Mouse (Mus musculus): ENCODE measurements around the gene Zscan25.
"Not testable (repeated sequence)": the region's sequence is repeated elsewhere in the genome, so short reads cannot be mapped to it uniquely, and the experiment has no call there.

Gene Zscan25

DNA sequence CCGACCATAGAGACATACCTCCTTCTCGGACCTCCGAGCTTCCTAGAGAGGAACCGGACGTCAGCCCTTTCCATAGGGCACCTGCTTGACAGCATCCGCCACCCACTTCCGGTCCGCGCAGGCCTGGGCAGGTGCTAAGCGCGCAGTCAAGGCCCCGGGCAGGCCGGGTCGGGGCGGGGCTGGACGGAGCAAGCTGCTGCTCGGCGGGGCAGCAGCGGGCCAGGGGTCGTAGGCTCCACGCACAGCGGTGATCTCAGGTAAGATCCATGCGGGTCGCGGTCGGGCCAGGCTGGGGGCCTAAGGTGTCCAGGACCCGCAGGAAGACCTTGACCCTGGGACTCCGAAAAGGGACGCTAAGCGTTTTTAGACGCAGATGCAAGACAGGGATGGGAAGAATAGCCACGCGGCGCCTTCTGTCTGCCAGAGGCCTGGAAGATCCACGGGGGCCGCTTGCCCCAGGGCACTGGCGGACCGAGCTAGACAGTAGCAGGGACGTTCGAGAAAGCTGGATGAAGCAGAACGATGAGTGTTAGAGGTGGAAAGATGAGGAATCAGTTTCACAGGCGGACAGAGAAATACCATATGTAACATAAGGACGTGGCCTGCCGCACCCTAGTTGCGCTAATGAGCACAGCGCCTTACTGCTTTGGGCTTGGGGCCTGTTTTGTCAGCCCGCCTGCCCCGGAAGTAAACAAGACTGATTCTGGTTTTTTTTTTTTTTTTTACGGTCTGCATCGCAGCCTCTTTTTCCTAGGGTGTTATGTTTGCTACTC, at the start of gene Zscan25:
Zscan25 (plus strand) TSS at position 130 of the 773 bp plus-strand sequence.
- DNase-seq (ENCODE audit: low spot score in 2 of 2) = peak; percentile 90

- DNase-seq (ENCODE audit: low spot score in 2 of 2) = no peak
Observed at GRCm38 (mm10) chr5:145230641-145231040, 49.7 kb upstream of the Zscan25 start.

- peak; percentile 96 to 98 for DNase-seq (ENCODE audit: low spot score in 2 of 2)
Observed at GRCm38 (mm10) chr5:145231367-145231871, 48.9 kb upstream of the Zscan25 start, which contains the start of gene Zfp655. Gene Zfp655, plus strand, starts transcription at chr5:145231715.

- no peak for DNase-seq (ENCODE audit: low spot score in 2 of 2)
Observed at GRCm38 (mm10) chr5:145231893-145232411, 48.3 kb upstream of the Zscan25 start.

- no peak for DNase-seq (ENCODE audit: low spot score in 2 of 2)
Observed at GRCm38 (mm10) chr5:145234636-145235035, 45.7 kb upstream of the Zscan25 start.

- no peak for DNase-seq (ENCODE audit: low spot score in 2 of 2)
Observed at GRCm38 (mm10) chr5:145249520-145249919, 30.8 kb upstream of the Zscan25 start.

DNA sequence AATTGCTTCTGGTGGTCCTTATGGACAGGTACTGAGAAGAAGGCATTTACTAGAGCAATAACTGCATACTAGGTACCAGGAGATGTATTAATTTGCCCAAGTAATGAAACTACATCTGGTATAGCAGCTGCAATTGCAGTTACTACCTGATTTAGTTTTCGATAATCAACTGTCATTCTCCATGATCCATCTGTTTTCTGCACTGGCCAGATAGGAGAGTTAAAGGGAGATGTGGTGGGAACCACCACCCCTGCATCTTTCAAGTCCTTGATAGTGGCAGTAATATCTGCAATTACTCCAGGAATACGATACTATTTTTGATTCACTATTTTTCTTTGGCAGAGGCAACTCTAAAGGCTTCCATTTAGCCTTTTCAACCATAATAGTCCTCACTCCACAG, 6.7 kb upstream of the Zscan25 start:
- not testable (repeated sequence) for DNase-seq (ENCODE audit: low spot score in 2 of 2)

GRCm38 (mm10) chr5:145279948-145280347, 352 bp upstream of the Zscan25 start:
- no peak for DNase-seq (ENCODE audit: low spot score in 2 of 2)

DNA sequence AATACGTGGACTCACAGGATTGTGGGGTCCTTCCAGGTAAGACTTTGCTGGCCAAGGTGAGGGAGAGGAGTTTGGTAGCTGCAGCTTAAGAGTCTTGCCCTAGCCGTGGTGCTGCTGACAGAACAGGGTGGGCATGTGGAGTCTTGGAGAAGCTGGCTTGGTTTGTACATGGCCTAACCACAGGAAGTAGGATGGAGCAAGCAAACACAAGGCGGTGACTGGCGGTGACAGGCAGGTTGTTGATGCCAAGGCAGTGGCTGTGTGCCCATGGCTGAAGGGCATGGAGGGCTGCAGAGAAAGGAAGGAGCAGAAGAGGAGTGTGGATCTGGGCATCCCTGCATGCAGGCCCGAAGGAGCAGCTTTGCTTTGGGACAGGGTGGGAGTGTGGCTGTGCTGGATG, 8.1 kb downstream of the Zscan25 start:
- no peak for DNase-seq (ENCODE audit: low spot score in 2 of 2)

GRCm38 (mm10) chr5:145290697-145291096, 10.4 kb downstream of the Zscan25 start:
- no peak for DNase-seq (ENCODE audit: low spot score in 2 of 2)

DNA sequence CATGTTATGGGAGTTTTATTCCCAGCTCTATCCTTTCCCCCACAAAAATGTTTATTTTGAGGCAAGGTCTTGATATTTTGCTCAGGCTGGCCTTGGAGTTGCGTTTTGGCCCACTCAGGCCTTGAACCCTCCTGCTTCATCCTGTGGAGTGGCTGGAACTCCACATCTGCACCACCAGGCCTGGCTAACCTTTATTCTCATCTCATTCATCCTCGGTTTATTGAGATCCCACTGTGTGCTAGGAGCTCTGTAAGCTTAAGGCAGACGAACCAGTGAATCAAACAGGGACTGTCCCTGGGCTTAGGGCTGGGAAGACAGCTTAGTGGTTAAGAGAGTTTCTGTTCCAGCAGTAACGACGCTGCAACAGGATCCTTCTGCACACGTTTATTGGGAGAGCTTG, 12.1 kb downstream of the Zscan25 start:
- DNase-seq (ENCODE audit: low spot score in 2 of 2) = no peak

- no peak for DNase-seq (ENCODE audit: low spot score in 2 of 2)
Observed at GRCm38 (mm10) chr5:145300469-145300868, 20.2 kb downstream of the Zscan25 start.

- DNase-seq (ENCODE audit: low spot score in 2 of 2) = not testable (repeated sequence)
Observed at GRCm38 (mm10) chr5:145301796-145302195, 21.5 kb downstream of the Zscan25 start.

DNA sequence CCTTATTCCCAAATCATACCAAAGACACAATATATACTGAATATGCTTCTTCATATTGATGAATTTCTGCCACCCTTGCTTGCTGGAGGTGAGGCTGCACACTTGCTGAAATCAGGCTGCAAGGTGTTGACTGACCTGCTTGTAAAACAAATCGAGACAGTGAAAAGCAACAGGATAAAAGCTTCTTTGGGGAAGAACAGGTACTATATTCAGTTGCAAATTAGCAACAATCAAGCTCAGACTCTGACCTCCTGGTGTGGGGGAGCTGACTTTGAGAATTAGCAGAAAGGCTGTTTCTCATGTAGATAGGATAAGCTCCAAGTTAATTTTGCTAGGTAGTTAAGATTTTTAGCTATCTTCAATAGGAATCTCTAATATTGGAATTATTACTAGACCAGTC, 22.1 kb downstream of the Zscan25 start:
- no peak for DNase-seq (ENCODE audit: low spot score in 2 of 2)

DNA sequence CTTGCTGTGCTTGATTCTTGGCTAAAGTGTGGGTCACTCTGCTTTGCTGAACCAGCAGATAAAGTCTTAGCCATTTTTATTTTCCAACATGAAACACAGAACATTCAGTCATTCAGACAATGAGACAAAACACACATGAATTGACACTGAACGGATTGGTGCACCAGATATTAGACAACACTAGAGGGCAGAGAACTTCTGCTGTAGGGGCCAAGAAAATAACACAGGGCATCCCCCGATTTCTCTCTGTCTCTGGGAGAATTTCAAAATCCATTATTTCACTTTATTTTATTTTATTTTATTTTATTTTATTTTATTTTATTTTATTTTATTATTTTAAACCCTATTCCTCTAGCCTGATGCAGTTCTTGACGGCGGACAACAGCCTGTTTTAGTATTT, 26.7 kb downstream of the Zscan25 start:
- not testable (repeated sequence) for DNase-seq (ENCODE audit: low spot score in 2 of 2)

DNA sequence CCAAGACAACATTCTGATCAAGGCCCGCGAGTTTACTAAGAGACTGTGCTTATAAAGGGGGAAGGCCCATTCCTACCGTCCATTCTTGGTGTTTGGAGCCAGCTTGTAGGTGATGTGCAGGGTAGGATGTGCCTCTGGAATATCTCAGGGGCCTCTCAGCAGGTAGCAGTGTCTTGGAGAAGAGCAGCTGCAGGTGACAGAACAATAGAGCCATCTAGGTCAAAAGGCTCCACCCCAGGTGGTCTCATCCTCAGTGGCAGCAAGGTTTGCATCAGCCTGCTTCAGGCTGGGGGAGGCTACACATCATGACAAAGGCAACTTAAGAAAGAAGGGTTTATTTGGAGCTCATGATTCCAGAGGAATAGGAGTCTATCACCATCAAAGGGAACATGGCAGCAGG, 27.5 kb downstream of the Zscan25 start:
- DNase-seq (ENCODE audit: low spot score in 2 of 2) = not testable (repeated sequence)

GRCm38 (mm10) chr5:145313845-145314244, 33.5 kb downstream of the Zscan25 start:
- no peak for DNase-seq (ENCODE audit: low spot score in 2 of 2)

- no peak for DNase-seq (ENCODE audit: low spot score in 2 of 2)
Observed at GRCm38 (mm10) chr5:145317141-145317540, 36.8 kb downstream of the Zscan25 start.

DNA sequence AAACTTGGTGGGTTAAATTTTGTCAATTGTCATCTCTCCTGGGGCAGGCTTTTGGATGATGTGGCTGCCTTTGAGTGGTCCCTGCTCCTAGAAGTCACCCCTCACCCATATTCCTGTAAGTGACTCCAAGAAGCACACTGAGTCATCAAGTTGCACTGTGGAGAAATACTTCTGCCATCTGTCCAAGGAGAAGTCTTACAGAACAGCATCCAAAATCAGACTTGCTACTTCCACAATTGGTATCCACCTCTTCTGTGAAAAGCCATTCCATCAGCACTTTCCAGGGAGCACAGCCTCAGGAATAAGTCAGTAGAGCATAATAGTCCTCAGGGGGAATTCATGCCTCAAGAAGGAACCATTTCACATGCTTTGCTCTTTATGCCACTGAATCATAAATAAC, 58.5 kb downstream of the Zscan25 start:
- not testable (repeated sequence) for DNase-seq (ENCODE audit: low spot score in 2 of 2)
